9 mouse cellular contexts compared by ENCODE assay signal in the genomic region with DNA sequence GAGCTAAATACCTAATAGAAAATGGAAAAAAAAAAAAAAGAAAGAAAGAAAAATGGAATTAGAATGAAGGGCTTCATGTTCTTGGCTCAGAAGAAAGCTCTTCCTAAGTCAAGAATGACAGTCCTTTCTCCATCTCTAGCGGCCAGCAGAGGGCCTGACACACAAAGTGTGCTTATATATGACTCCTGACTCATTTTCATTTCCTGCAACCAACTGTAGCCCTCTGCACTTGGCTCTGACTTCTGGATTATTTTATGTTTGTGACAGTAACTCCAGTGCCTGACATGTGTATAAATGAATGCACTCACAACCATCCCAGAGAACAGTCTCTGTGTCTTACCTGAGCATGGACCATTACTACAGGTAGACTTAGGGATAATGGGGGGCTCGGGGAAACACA. TPM values are rescaled to one million over a fixed set of nuclear protein-coding genes. Genes with fewer than 3 reads are reported as not detected.
DNase-seq lines count a peak whose midpoint lies in the region; ATAC-seq lines count a peak whose summit lies in the region.
"Had no signal": no experiment of that assay in that cellular context is flagged by ENCODE, and none has a peak within 500 bp of the region (broad histone marks: within the 10 kb centered on the region; RNA-seq: fewer than 3 reads in every experiment).

No protein-coding gene starts in this region.

- DNase-seq in forebrain, embryonic 14.5 days (ENCODE audit: low spot score): peak; percentile 33
- DNase-seq in midbrain, embryonic 14.5 days: peak; percentile 66
- peak; percentile 21 for DNase-seq in embryonic facial prominence, embryonic 10.5 days (ENCODE audit: low spot score)
- DNase-seq in natural killer cell, adult 2 months (ENCODE audit: low spot score in 2 of 2): peak; percentile 23 to 30
- DNase-seq in gastrocnemius, adult 18-20 months (ENCODE audit: low spot score): no peak
- no peak for DNase-seq in heart, adult 8-10 months (ENCODE audit: low spot score)

- 56% methylated on average over 2 of the region's 2 CpGs for WGBS in forebrain, embryonic 14.5 days
- 50% methylated on average over 2 of the region's 2 CpGs for WGBS in forebrain, embryonic 13.5 days
- 56% methylated on average over 2 of the region's 2 CpGs for WGBS in midbrain, embryonic 14.5 days
- whole genome bisulfite sequencing in midbrain, embryonic 15.5 days: 49% methylated on average over 2 of the region's 2 CpGs
- WGBS in embryonic facial prominence, embryonic 10.5 days: 52% methylated on average over 2 of the region's 2 CpGs

- no peak overlapping the region for H3K4me2 ChIP-seq in forebrain, embryonic 14.5 days (ENCODE audit: low read length)
- no peak overlapping the region for H3K4me2 ChIP-seq in forebrain, embryonic 13.5 days
- H3K4me2 ChIP-seq in midbrain, embryonic 14.5 days (ENCODE audit: low read length): no peak overlapping the region
- no peak overlapping the region for H3K4me2 ChIP-seq in midbrain, embryonic 15.5 days

- H3K9me3 ChIP-seq in forebrain, embryonic 14.5 days (replicated peaks; ENCODE audit: control insufficient read depth, low read length): no peaks in the 10 kb centered on the region
- no peaks in the 10 kb centered on the region for H3K9me3 ChIP-seq in forebrain, embryonic 13.5 days (replicated peaks)
- no peaks in the 10 kb centered on the region for H3K9me3 ChIP-seq in midbrain, embryonic 14.5 days (ENCODE audit: control insufficient read depth, low read length)
- no peaks in the 10 kb centered on the region for H3K9me3 ChIP-seq in midbrain, embryonic 15.5 days
- H3K9me3 ChIP-seq in embryonic facial prominence, embryonic 10.5 days: no peaks in the 10 kb centered on the region

- ATAC-seq in forebrain, embryonic 14.5 days: no peak
- ATAC-seq in forebrain, embryonic 13.5 days: no peak
- no peak for ATAC-seq in midbrain, embryonic 14.5 days (ENCODE audit: low FRiP score, low TSS enrichment)
- no peak for ATAC-seq in midbrain, embryonic 15.5 days (replicated peaks)

- peaks cover 13% of the 10 kb centered on the region; the same call in 1 of the 2 replicates for H3K27me3 ChIP-seq in forebrain, embryonic 14.5 days (replicated peaks; ENCODE audit: control insufficient read depth, insufficient read depth, low read length)
- H3K27me3 ChIP-seq in forebrain, embryonic 13.5 days: peaks cover 35% of the 10 kb centered on the region
- peaks cover 19% of the 10 kb centered on the region; the same call in 1 of the 2 replicates for H3K27me3 ChIP-seq in midbrain, embryonic 14.5 days (ENCODE audit: control insufficient read depth, insufficient read depth, low read length)
- peaks cover 4% of the 10 kb centered on the region for H3K27me3 ChIP-seq in midbrain, embryonic 15.5 days (replicated peaks)
- H3K27me3 ChIP-seq in embryonic facial prominence, embryonic 10.5 days (replicated peaks; ENCODE audit: low read depth, poor library complexity, severe bottlenecking): peaks cover 37% of the 10 kb centered on the region

- H3K36me3 ChIP-seq in forebrain, embryonic 14.5 days (ENCODE audit: control insufficient read depth, insufficient read depth, low read length): no peaks in the 10 kb centered on the region
- H3K36me3 ChIP-seq in forebrain, embryonic 13.5 days (ENCODE audit: poor library complexity, severe bottlenecking): no peaks in the 10 kb centered on the region
- no peaks in the 10 kb centered on the region for H3K36me3 ChIP-seq in midbrain, embryonic 14.5 days (ENCODE audit: control insufficient read depth, insufficient read depth, low read length)
- H3K36me3 ChIP-seq in midbrain, embryonic 15.5 days (replicated peaks): no peaks in the 10 kb centered on the region
- no peaks in the 10 kb centered on the region for H3K36me3 ChIP-seq in embryonic facial prominence, embryonic 10.5 days (replicated peaks)

- no peak overlapping the region for H3K9ac ChIP-seq in forebrain, embryonic 14.5 days (ENCODE audit: low read length)
- H3K9ac ChIP-seq in forebrain, embryonic 13.5 days: no peak overlapping the region
- no peak overlapping the region for H3K9ac ChIP-seq in midbrain, embryonic 14.5 days (replicated peaks; ENCODE audit: low read length)
- no peak overlapping the region for H3K9ac ChIP-seq in midbrain, embryonic 15.5 days

- H3K27ac ChIP-seq in forebrain, embryonic 14.5 days (ENCODE audit: low read depth, low read length): no peak overlapping the region
- H3K27ac ChIP-seq in forebrain, embryonic 13.5 days: no peak overlapping the region
- H3K27ac ChIP-seq in midbrain, embryonic 14.5 days (replicated peaks; ENCODE audit: low read depth, low read length): no peak overlapping the region
- H3K27ac ChIP-seq in midbrain, embryonic 15.5 days: no peak overlapping the region
- no peak overlapping the region for H3K27ac ChIP-seq in embryonic facial prominence, embryonic 10.5 days (replicated peaks)

- no peak overlapping the region for H3K4me3 ChIP-seq in forebrain, embryonic 14.5 days (ENCODE audit: low read depth, low read length)
- no peak overlapping the region for H3K4me3 ChIP-seq in forebrain, embryonic 13.5 days
- no peak overlapping the region for H3K4me3 ChIP-seq in midbrain, embryonic 14.5 days (replicated peaks; ENCODE audit: low read depth, low read length)
- no peak overlapping the region for H3K4me3 ChIP-seq in midbrain, embryonic 15.5 days
- H3K4me3 ChIP-seq in embryonic facial prominence, embryonic 10.5 days: no peak overlapping the region

- no peaks in the 10 kb centered on the region for H3K4me1 ChIP-seq in forebrain, embryonic 14.5 days (ENCODE audit: control insufficient read depth, insufficient read depth, low read length)
- H3K4me1 ChIP-seq in forebrain, embryonic 13.5 days: peaks cover 9% of the 10 kb centered on the region
- 0 out of 2 replicates have a peak, but pooled peaks cover 7% of the 10 kb centered on the region for H3K4me1 ChIP-seq in midbrain, embryonic 14.5 days (ENCODE audit: control insufficient read depth, insufficient read depth, low read length)
- peaks cover 3% of the 10 kb centered on the region; the same call in 1 of the 2 replicates for H3K4me1 ChIP-seq in midbrain, embryonic 15.5 days
- peaks cover 39% of the 10 kb centered on the region for H3K4me1 ChIP-seq in embryonic facial prominence, embryonic 10.5 days

RNA-seq across cellular contexts. Expression of a gene that starts 2.0 kb away (rescaled TPM):
- polyA plus RNA-seq in forebrain, embryonic 14.5 days (2014; fragmentation: Nextera tagmentation; extraction: Ambion mirVana): 0.23 TPM in 2 replicates
- polyA plus RNA-seq in forebrain, embryonic 13.5 days (2015; fragmentation: Nextera tagmentation; extraction: Ambion mirVana): 0.45 and 0.52 TPM in 2 replicates
- polyA plus RNA-seq in midbrain, embryonic 14.5 days (2014; fragmentation: Nextera tagmentation; extraction: Ambion mirVana): 0.11 and 0.61 TPM in 2 replicates
- 0.40 and 0.44 TPM in 2 replicates for polyA plus RNA-seq in midbrain, embryonic 15.5 days (2015; fragmentation: Nextera tagmentation; extraction: Ambion mirVana)
- polyA plus RNA-seq in embryonic facial prominence, embryonic 10.5 days (2016; fragmentation: Nextera tagmentation; extraction: Ambion mirVana): 1.2 and 1.4 TPM in 2 replicates
- under 1 TPM; 0.21 to 0.33 TPM for total RNA-seq in gastrocnemius, adult 18-20 months (2021)
- 1 to 10 TPM in 2 of 4 experiments, under 1 TPM in 2; 0.65 to 1.4 (median 0.99) TPM for total RNA-seq in heart, adult 8-10 months (2022)

RNA-seq across cellular contexts. Expression of a gene that starts 20.0 kb away (rescaled TPM):
- polyA plus RNA-seq in forebrain, embryonic 14.5 days (2014; fragmentation: Nextera tagmentation; extraction: Ambion mirVana): 9.2 and 9.7 TPM in 2 replicates
- 9.3 and 10.0 TPM in 2 replicates for polyA plus RNA-seq in forebrain, embryonic 13.5 days (2015; fragmentation: Nextera tagmentation; extraction: Ambion mirVana)
- 6.7 and 9.1 TPM in 2 replicates for polyA plus RNA-seq in midbrain, embryonic 14.5 days (2014; fragmentation: Nextera tagmentation; extraction: Ambion mirVana)
- polyA plus RNA-seq in midbrain, embryonic 15.5 days (2015; fragmentation: Nextera tagmentation; extraction: Ambion mirVana): 4.4 and 5.2 TPM in 2 replicates
- polyA plus RNA-seq in embryonic facial prominence, embryonic 10.5 days (2016; fragmentation: Nextera tagmentation; extraction: Ambion mirVana): 3.3 and 6.3 TPM in 2 replicates
- 1 to 10 TPM; 3.1 to 4.5 TPM for total RNA-seq in gastrocnemius, adult 18-20 months (2021)
- 1 to 10 TPM; 3.7 to 5.6 (median 5.2) TPM for total RNA-seq in heart, adult 8-10 months (2022)
- polyA plus RNA-seq: large intestine, adult 2 months had no signal

RNA-seq across cellular contexts. Expression of a gene that starts 31.1 kb away (rescaled TPM):
- 13.5 and 15.6 TPM in 2 replicates for polyA plus RNA-seq in forebrain, embryonic 14.5 days (2014; fragmentation: Nextera tagmentation; extraction: Ambion mirVana)
- 12.6 and 12.7 TPM in 2 replicates for polyA plus RNA-seq in forebrain, embryonic 13.5 days (2015; fragmentation: Nextera tagmentation; extraction: Ambion mirVana)
- 11.3 and 13.9 TPM in 2 replicates for polyA plus RNA-seq in midbrain, embryonic 14.5 days (2014; fragmentation: Nextera tagmentation; extraction: Ambion mirVana)
- polyA plus RNA-seq in midbrain, embryonic 15.5 days (2015; fragmentation: Nextera tagmentation; extraction: Ambion mirVana): 6.5 and 7.1 TPM in 2 replicates
- 12.2 and 12.6 TPM in 2 replicates for polyA plus RNA-seq in embryonic facial prominence, embryonic 10.5 days (2016; fragmentation: Nextera tagmentation; extraction: Ambion mirVana)
- 10 to 100 TPM; 61.7 TPM for total RNA-seq in gastrocnemius, adult 18-20 months (2021)
- total RNA-seq in heart, adult 8-10 months (2022): 10 to 100 TPM; 28.3 to 33.9 (median 31.1) TPM

Comparison
In these comparisons a context has a peak if more than half of its experiments do, and no peak if none do; other contexts are left out.
1. DNase-seq: peak in forebrain, embryonic 14.5 days (single experiment), midbrain, embryonic 14.5 days (single experiment), embryonic facial prominence, embryonic 10.5 days (single experiment) and natural killer cell, adult 2 months (2 of 2); none in gastrocnemius, adult 18-20 months (single experiment) and heart, adult 8-10 months (single experiment).